Mouse (Mus musculus) activated CD4-positive, CD25-positive, alpha-beta regulatory T cell, adult 4 months (primary cell): ENCODE data around the gene Mtor. TPM values are rescaled to one million over a fixed set of nuclear protein-coding genes. Genes with fewer than 3 reads are reported as not detected.

ENCODE experiments used
- ATAC-seq: one replicate; pipeline ENCODE4 v1.8.0; 2017
- polyA plus RNA-seq, 2 experiments: library from polyadenylated mRNA; unstranded; fragments of 100-300 nt; shearing (Covaris generic); gene quantifications; one replicate each; pipeline ENCODE4 v1.2.1; 2017

Gene Mtor
- polyA plus RNA-seq, result 10 to 100 TPM; 11.3 to 11.5 TPM

GRCm38 (mm10) chr4:148448179-148448852 is at the start of gene Mtor:
TSS of gene Mtor (plus strand) at chr4:148448611.
- ATAC-seq, result peak; percentile 96

DNA sequence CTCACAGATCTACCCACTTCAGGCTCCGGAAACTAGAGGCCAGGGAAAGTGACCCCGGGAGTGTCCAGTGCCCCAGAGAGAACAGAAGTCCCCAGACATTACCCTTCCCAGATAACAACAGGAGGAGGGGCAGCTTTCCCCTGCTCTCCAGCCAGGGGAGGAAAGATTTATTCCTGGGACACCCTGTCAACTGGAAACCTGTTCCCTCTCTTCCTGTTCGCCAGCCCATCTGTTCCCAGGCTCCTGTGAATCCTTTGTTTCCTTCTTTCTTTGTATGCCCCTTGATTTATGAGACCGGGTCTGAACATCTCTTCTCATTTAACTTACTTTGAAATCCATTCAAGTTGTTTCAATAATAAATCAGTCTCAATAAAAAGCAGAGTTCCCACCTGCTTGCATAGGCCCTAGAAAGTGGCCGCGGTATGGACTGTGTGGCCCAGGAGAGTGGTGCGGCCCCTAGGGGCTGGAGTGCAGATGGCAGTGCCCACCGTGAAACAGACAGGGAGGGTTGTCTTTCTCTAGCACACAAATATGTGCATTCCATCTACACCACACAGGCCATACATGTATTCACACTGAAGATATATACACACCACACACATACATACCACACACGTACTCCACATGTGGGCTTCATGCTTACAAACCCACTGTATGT is 48.8 kb upstream of the Mtor start:
- no peak for ATAC-seq

- no peak for ATAC-seq
These were observed 45.0 kb upstream of the Mtor start for GRCm38 (mm10) chr4:148403402-148403801.

DNA sequence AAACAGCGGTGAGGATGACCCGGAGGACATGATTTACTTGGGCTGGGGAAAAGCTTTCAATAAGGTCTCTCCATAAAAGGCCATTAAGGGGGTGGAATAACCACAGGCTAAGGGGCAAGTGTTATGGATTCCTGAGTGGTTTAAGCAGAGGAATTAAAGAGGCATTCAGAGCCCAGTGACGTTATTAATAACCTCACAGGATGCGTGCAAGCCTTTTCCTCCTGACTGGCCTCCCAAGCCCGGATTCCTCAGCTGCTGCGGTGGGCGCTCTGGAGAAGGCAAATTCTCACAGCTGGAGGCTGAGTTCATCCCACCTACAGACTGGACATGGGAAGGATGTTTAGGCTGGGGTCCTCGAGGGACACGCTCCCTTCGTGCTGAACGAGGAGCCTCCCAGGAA is 43.7 kb upstream of the Mtor start:
- ATAC-seq, result no peak

GRCm38 (mm10) chr4:148405255-148405788 is 43.1 kb upstream of the Mtor start:
- no peak for ATAC-seq

DNA sequence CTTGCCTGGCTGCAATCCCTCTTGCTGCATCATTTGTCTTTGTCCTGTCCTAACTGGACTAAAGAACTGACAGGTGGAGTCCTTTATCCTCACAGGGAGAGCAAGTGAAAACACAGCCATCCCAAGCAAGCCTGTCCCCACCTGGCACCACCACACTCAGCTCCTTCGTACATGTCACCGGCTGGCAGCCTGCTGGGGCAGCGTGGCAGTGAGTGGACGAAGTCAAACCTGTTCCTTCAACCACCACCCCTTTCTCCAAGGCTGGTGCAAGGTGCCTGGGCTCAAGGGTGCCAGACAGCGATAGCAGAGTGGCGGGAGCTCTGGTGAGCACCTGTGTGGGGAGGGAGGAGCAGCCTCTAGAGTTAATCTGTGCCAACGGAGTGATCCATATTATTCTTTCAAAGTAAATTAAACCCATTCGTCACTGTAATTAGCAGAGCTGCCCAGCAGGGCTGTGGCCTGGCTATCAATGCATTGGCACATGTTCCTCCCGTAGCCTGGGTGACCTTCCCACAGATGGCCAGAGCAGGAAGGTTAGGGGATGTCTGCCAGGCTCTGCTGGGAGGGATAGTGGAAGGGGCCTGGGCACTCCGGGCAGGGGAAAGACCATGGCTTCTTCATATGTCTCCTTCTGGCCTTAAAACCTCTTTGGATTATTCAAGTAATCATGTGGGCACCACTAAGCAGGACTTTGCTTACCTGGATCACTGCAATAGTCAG is 40.0 kb upstream of the Mtor start:
- no peak for ATAC-seq

- ATAC-seq, result no peak
These were observed 32.8 kb upstream of the Mtor start for GRCm38 (mm10) chr4:148415575-148415974.

GRCm38 (mm10) chr4:148417074-148417526 is 31.3 kb upstream of the Mtor start:
- ATAC-seq, result no peak

GRCm38 (mm10) chr4:148417559-148417958 is 30.9 kb upstream of the Mtor start:
- ATAC-seq, result no peak

- no peak for ATAC-seq
These were observed 21.2 kb upstream of the Mtor start for GRCm38 (mm10) chr4:148426950-148427850.

- ATAC-seq, result no peak
These were observed 19.9 kb upstream of the Mtor start for GRCm38 (mm10) chr4:148428544-148428943.

GRCm38 (mm10) chr4:148429121-148429520 is 19.3 kb upstream of the Mtor start:
- no peak for ATAC-seq

- ATAC-seq, result no peak
These were observed 18.7 kb upstream of the Mtor start for GRCm38 (mm10) chr4:148429686-148430085.

GRCm38 (mm10) chr4:148430880-148431519 is 17.4 kb upstream of the Mtor start:
- ATAC-seq, result no peak

DNA sequence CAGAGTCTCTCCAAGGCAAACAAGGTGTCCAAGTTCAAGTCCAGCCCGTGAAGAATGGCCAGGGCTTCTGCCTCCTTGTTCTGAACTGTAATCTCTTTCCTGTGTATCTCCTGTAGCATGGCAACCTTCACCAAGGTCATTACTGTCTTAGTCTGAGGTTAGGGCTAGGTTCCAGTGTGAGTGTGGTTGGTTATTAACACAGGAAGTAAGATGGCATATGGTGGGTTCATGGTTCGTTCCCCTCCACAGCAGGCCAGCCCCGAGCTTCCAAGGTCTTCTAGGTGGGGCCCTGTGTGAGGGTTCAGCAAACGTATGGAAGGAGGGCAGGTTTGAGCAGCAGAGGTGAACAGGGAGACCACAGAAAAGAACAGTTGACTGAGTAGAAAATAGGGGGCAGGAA is 15.9 kb upstream of the Mtor start:
- no peak for ATAC-seq

GRCm38 (mm10) chr4:148433336-148433735 is 15.1 kb upstream of the Mtor start:
- ATAC-seq, result no peak

DNA sequence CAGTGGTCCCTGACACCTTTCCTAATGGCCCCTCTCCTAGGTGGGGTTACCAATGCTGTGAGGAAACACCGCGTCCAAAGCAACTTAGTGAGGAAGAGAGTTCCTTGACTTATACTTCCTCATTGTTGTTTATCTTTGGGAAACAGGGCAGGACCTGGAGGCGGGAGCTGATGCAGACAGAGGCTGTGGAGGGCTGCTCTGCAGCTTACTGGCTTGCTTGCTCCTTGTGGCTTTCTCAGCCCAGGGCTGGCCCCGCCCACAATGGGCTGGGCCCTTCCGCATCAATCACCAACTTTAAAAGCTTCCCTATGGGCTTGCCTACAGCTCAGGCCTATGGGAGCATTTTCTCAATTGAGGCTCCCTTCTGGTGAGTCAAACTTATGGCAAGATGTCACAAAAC is 14.6 kb upstream of the Mtor start:
- ATAC-seq, result no peak

- ATAC-seq, result no peak
These were observed 13.9 kb upstream of the Mtor start for GRCm38 (mm10) chr4:148434554-148434953.

DNA sequence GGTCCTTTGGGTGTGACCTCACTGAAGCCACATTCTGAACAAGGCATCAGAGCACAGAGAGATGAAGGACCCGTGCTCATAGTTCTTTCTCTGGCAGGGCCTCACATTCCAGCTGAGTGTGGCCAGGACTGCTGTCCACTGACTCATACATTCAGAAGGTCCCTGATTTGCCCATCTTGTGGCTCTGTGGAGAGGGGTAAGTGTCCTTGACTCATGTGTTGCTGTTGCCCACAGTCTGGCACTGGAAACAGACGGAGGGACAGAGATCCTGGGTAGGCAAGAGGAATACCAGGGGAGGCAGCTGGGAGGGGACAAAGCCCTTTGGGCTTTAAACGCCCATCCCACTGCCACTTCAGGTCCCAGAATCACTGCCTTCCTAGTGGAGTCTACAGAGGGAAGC is 13.3 kb upstream of the Mtor start:
- ATAC-seq, result no peak

DNA sequence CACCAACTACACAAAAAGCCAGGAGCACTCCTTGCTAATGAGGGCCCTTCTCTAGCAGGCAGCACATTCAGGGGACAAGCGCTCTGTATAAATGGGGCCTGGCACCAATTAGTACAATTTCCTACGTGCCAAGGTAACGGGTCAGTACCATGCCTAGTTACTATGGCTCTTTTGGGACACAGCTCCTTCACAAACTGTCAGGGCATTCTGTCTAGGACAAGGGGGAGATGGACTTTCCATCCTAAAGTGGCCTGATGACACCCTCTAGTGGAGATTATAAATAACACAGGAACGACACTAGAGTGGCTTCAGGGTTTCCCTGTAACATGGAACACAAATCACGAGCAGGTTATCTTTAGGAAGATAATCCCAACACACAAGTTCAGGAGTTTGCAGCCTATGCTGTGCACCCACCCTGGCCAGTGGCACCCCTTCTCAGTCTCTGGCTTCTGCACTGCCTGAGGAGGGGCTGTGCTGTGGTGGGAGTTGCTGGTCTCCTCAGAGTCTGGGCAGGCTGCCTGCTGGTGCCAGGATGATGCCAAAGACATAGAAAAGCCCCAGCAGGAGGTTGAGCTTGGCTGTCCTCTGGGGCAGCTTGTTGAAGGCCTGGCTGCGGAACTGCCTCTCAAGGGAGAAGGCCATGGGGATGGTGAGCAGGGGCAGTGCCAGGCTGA is 12.6 kb upstream of the Mtor start:
- no peak for ATAC-seq

- no peak for ATAC-seq
These were observed 6.5 kb upstream of the Mtor start for GRCm38 (mm10) chr4:148441931-148442330.
